22 mouse cellular contexts compared by ENCODE assay signal in the genomic region with DNA sequence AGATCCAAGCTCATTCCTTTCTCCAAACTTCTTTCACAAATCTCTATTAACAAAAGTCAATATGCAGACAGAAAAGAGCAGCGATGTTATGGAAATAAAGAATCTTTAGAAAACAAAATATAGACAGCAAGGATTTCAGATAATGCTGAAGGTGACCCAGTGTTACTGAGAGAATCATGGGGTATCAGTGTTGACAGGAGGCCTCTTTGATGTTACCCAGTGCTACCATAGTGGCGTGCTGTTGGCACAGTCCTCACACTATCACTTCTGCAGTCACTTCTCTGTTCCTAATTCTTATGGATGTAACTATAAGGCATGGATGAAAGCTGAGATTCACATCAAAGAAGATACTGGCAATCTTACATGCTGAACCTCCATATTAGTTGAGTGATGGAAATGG.
DNase-seq lines count a peak whose midpoint lies in the region; ATAC-seq lines count a peak whose summit lies in the region.
"Had no signal": no experiment of that assay in that cellular context is flagged by ENCODE, and none has a peak within 500 bp of the region (broad histone marks: within the 10 kb centered on the region; RNA-seq: fewer than 3 reads in every experiment).

No protein-coding gene starts in this region.

- intact Hi-C loops in heart, postnatal 14 days (cut with DNase I): no loop called here
- intact Hi-C loops in heart, postnatal 10 days (cut with DNase I): no loop called here
- intact Hi-C loops in heart, postnatal 36 days (cut with DNase I): no loop called here

- no peak overlapping the region for H3K4me3 ChIP-seq in heart, embryonic 12.5 days
- no peak overlapping the region for H3K4me3 ChIP-seq in heart, embryonic 16.5 days (ENCODE audit: low read length)
- H3K4me3 ChIP-seq: embryonic facial prominence, embryonic 13.5 days; embryonic facial prominence, embryonic 15.5 days; erythroblast, embryonic 14.5 days; forebrain, embryonic 10.5 days; forebrain, embryonic 12.5 days had no signal

- H3K4me2 ChIP-seq in heart, embryonic 12.5 days: no peak overlapping the region
- no peak overlapping the region for H3K4me2 ChIP-seq in heart, embryonic 16.5 days (ENCODE audit: low read depth, low read length)
- H3K4me2 ChIP-seq: embryonic facial prominence, embryonic 13.5 days; embryonic facial prominence, embryonic 15.5 days; forebrain, embryonic 12.5 days had no signal

- no peak overlapping the region for H3K9ac ChIP-seq in heart, embryonic 12.5 days
- no peak overlapping the region for H3K9ac ChIP-seq in heart, embryonic 16.5 days (ENCODE audit: low read length)
- H3K9ac ChIP-seq: embryonic facial prominence, embryonic 13.5 days; embryonic facial prominence, embryonic 15.5 days; forebrain, embryonic 12.5 days had no signal

- H3K27me3 ChIP-seq in heart, embryonic 12.5 days (replicated peaks): no peaks in the 10 kb centered on the region
- H3K27me3 ChIP-seq in heart, embryonic 16.5 days (ENCODE audit: control insufficient read depth, insufficient read depth, low read length): no peaks in the 10 kb centered on the region
- H3K27me3 ChIP-seq: embryonic facial prominence, embryonic 13.5 days; embryonic facial prominence, embryonic 15.5 days; forebrain, embryonic 12.5 days had no signal

- no peak for DNase-seq in heart, postnatal 14 days
- no peak for DNase-seq in heart, adult 18-20 months
- DNase-seq in heart, postnatal 10 days: peak; percentile 4 to 9
- DNase-seq in heart, postnatal 36 days: no peak
- DNase-seq: adrenal gland, adult 2 months; adrenal gland, postnatal 10 days; adrenal gland, postnatal 25 days; cerebellum, adult 11 months; cerebellum, adult 18-20 months; cerebellum, adult 8-10 months; cerebellum, adult 9-11 months; cerebellum, postnatal 14 days; cerebellum, postnatal 36 days; embryo, embryonic 11 days had no signal

- ATAC-seq in heart, embryonic 12.5 days (ENCODE audit: insufficient number of reproducible peaks, low FRiP score): peak; percentile 63; the same call in 1 of the 2 replicates
- peak; percentile 79 for ATAC-seq in heart, embryonic 16.5 days (replicated peaks; ENCODE audit: extremely low read depth, insufficient read depth, low FRiP score)
- ATAC-seq: forebrain, embryonic 14.5 days had no signal

- no peaks in the 10 kb centered on the region for H3K9me3 ChIP-seq in heart, embryonic 12.5 days (replicated peaks)
- no peaks in the 10 kb centered on the region for H3K9me3 ChIP-seq in heart, embryonic 16.5 days (replicated peaks; ENCODE audit: control insufficient read depth, low read length)
- H3K9me3 ChIP-seq: embryonic facial prominence, embryonic 13.5 days; embryonic facial prominence, embryonic 15.5 days; forebrain, embryonic 10.5 days; forebrain, embryonic 12.5 days had no signal

- 42% methylated on average over 2 of the region's 2 CpGs for WGBS in heart, embryonic 12.5 days
- 39% methylated on average over 2 of the region's 2 CpGs for WGBS in heart, embryonic 16.5 days

- no peak overlapping the region for H3K27ac ChIP-seq in heart, embryonic 12.5 days (ENCODE audit: poor library complexity, severe bottlenecking)
- no peak overlapping the region for H3K27ac ChIP-seq in heart, embryonic 16.5 days (ENCODE audit: low read length)
- H3K27ac ChIP-seq: embryonic facial prominence, embryonic 13.5 days; embryonic facial prominence, embryonic 15.5 days; forebrain, embryonic 10.5 days; forebrain, embryonic 12.5 days had no signal

- no peaks in the 10 kb centered on the region for H3K4me1 ChIP-seq in heart, embryonic 12.5 days (replicated peaks)
- peaks cover 4% of the 10 kb centered on the region; the same call in 1 of the 2 replicates for H3K4me1 ChIP-seq in heart, embryonic 16.5 days (ENCODE audit: control insufficient read depth, insufficient read depth, low read length)
- H3K4me1 ChIP-seq: embryonic facial prominence, embryonic 13.5 days; embryonic facial prominence, embryonic 15.5 days; forebrain, embryonic 10.5 days; forebrain, embryonic 12.5 days had no signal

- no peaks in the 10 kb centered on the region for H3K36me3 ChIP-seq in heart, embryonic 12.5 days
- H3K36me3 ChIP-seq in heart, embryonic 16.5 days (ENCODE audit: control insufficient read depth, insufficient read depth): no peaks in the 10 kb centered on the region
- H3K36me3 ChIP-seq: embryonic facial prominence, embryonic 13.5 days; embryonic facial prominence, embryonic 15.5 days; forebrain, embryonic 10.5 days; forebrain, embryonic 12.5 days had no signal

Comparison
In these comparisons a context has a peak if more than half of its experiments do, and no peak if none do; other contexts are left out.
1. DNase-seq: peak in heart, postnatal 10 days (2 of 2); none in heart, postnatal 14 days (0 of 2), heart, adult 18-20 months (0 of 2) and heart, postnatal 36 days (0 of 2).